Mouse (Mus musculus): ENCODE data around the gene Rnf187. TPM values are rescaled to one million over a fixed set of nuclear protein-coding genes. Genes with fewer than 3 reads are reported as not detected.

Rnf187 gene
- total and polyA plus RNA-seq, 3 experiments: 185 to 195 (median 188) TPM

GRCm38 (mm10) chr11:58918759-58919158, 20.0 kb downstream of the Rnf187 start:
- Histone ChIP-seq H3K4me2 (ENCODE audit: insufficient read depth, low read depth, poor library complexity, severe bottlenecking) (no peak overlapping the region), H3K79me2 (replicated peaks; ENCODE audit: control insufficient read depth, extremely low read depth, insufficient read depth, poor library complexity, severe bottlenecking) (no peaks in the 10 kb centered on the region), H3K27me3 (replicated peaks) (peaks cover 69% of the 10 kb centered on the region), H3K9me3 (replicated peaks; ENCODE audit: low read length) (no peaks in the 10 kb centered on the region), H3K9ac (ENCODE audit: insufficient read depth, low read depth) (no peak overlapping the region), H3K4me1 (ENCODE audit: control insufficient read depth in 1 of 2, insufficient read depth in 2 of 2) (peaks cover 12 to 29% of the 10 kb centered on the region in 2 experiments), H3K36me3 (replicated peaks in 1 of 2; ENCODE audit: control insufficient read depth in 1 of 2, insufficient read depth in 1 of 2, low read length in 1 of 2) (no peaks in the 10 kb centered on the region), H3K27ac (ENCODE audit: insufficient read depth, low read depth) (no peak overlapping the region), H3K4me3 (replicated peaks in 1 of 3; ENCODE audit: low read depth in 2 of 3, low read length in 2 of 3, poor library complexity in 1 of 3) (no peak overlapping the region)
- dilution Hi-C loops (cut with MboI; ENCODE audit: extremely low pct_ligation_motif_present, extremely low pct_unique_long_range_greater_than_20kb, low sequenced_read_pairs) (no loop called here), in situ Hi-C loops (cut with MboI; ENCODE audit: low pct_ligation_motif_present, low pct_unique_long_range_greater_than_20kb, low sequenced_read_pairs) (no loop called here)
- DNase-seq (ENCODE audit: extremely low read depth): no peak
- no peak for TF ChIP-seq EP300 (IDR thresholded peaks at IDR 0.05; ENCODE audit: low read length)
- TF ChIP-seq IRF4 (IDR thresholded peaks at IDR 0.05; ENCODE audit: low read depth, low read length): no peak
- no peak for TF ChIP-seq MEF2A (IDR thresholded peaks at IDR 0.05; ENCODE audit: borderline replicate concordance, low read depth, low read length)
- TF ChIP-seq GABPA (IDR thresholded peaks at IDR 0.05; ENCODE audit: insufficient replicate concordance, low read depth, low read length): no peak
- no peak for TF ChIP-seq MAX (IDR thresholded peaks at IDR 0.05; ENCODE audit: low read length)
- no peak for TF ChIP-seq POLR2AphosphoS2 (IDR thresholded peaks at IDR 0.05; ENCODE audit: low read depth, low read length)
- no peak for TF ChIP-seq CHD2 (IDR thresholded peaks at IDR 0.05; ENCODE audit: low read length)
- no peak for TF ChIP-seq SIN3A (IDR thresholded peaks at IDR 0.05; ENCODE audit: low read length)
- no peak for TF ChIP-seq JUND (conservative IDR thresholded peaks at IDR 0.05; ENCODE audit: low read depth, low read length)
- TF ChIP-seq CHD1 (IDR thresholded peaks at IDR 0.05; ENCODE audit: low read depth, low read length): no peak
- no peak for TF ChIP-seq ZNF384 (IDR thresholded peaks at IDR 0.05; ENCODE audit: low read depth, low read length)
- TF ChIP-seq USF2 (conservative IDR thresholded peaks at IDR 0.05; ENCODE audit: low read depth, low read length): no peak
- TF ChIP-seq MAZ (IDR thresholded peaks at IDR 0.05; ENCODE audit: low read depth, low read length): no peak
- no peak for TF ChIP-seq RCOR1 (conservative IDR thresholded peaks at IDR 0.05; ENCODE audit: low read depth, low read length)

GRCm38 (mm10) chr11:58917745-58918366, 20.9 kb downstream of the Rnf187 start, which contains the start of gene Btnl10:
Gene Btnl10 (plus strand): TSS chr11:58917908.
- Histone ChIP-seq H3K9me3 (replicated peaks; ENCODE audit: low read length) (no peaks in the 10 kb centered on the region), H3K4me3 (replicated peaks in 1 of 3; ENCODE audit: low read depth in 2 of 3, low read length in 2 of 3, poor library complexity in 1 of 3) (no peak within 1 kb of the TSS), H3K27me3 (replicated peaks) (peaks cover 70% of the 10 kb centered on the region), H3K36me3 (replicated peaks in 1 of 2; ENCODE audit: control insufficient read depth in 1 of 2, insufficient read depth in 1 of 2, low read length in 1 of 2) (no peaks in the 10 kb centered on the region), H3K79me2 (replicated peaks; ENCODE audit: control insufficient read depth, extremely low read depth, insufficient read depth, poor library complexity, severe bottlenecking) (no peaks in the 10 kb centered on the region), H3K9ac (ENCODE audit: insufficient read depth, low read depth) (no peak within 1 kb of the TSS), H3K4me2 (ENCODE audit: insufficient read depth, low read depth, poor library complexity, severe bottlenecking) (no peak within 1 kb of the TSS), H3K4me1 (ENCODE audit: control insufficient read depth in 1 of 2, insufficient read depth in 2 of 2) (peaks cover 12 to 25% of the 10 kb centered on the region in 2 experiments), H3K27ac (ENCODE audit: insufficient read depth, low read depth) (no peak within 1 kb of the TSS)
- dilution Hi-C loops (cut with MboI; ENCODE audit: extremely low pct_ligation_motif_present, extremely low pct_unique_long_range_greater_than_20kb, low sequenced_read_pairs) (no loop called here), in situ Hi-C loops (cut with MboI; ENCODE audit: low pct_ligation_motif_present, low pct_unique_long_range_greater_than_20kb, low sequenced_read_pairs) (no loop called here)
- TF ChIP-seq KAT2A (IDR thresholded peaks at IDR 0.05; ENCODE audit: insufficient replicate concordance, low read length) (no peak), CHD2 (IDR thresholded peaks at IDR 0.05; ENCODE audit: low read length) (no peak), IRF4 (IDR thresholded peaks at IDR 0.05; ENCODE audit: low read depth, low read length) (no peak), ZC3H11A (IDR thresholded peaks at IDR 0.05; ENCODE audit: low read depth, low read length) (no peak), RCOR1 (conservative IDR thresholded peaks at IDR 0.05; ENCODE audit: low read depth, low read length) (no peak)
- DNase-seq (ENCODE audit: extremely low read depth): no peak
